Mouse (Mus musculus) ES-CJ7 (cell line): Measurements from ENCODE around the gene Mcrip2.
A peak's percentile ranks its signal among the peaks of the same experiment; 100 is the strongest.
"Not testable (repeated sequence)": the region's sequence is repeated elsewhere in the genome, so short reads cannot be mapped to it uniquely, and the experiment has no call there.

Source experiments
- DNase-seq: peaks from one replicate; pipeline ENCODE4 v3.0.0; 2011; ENCODE audit warnings: low read depth, low spot score

The Mcrip2 gene

DNA sequence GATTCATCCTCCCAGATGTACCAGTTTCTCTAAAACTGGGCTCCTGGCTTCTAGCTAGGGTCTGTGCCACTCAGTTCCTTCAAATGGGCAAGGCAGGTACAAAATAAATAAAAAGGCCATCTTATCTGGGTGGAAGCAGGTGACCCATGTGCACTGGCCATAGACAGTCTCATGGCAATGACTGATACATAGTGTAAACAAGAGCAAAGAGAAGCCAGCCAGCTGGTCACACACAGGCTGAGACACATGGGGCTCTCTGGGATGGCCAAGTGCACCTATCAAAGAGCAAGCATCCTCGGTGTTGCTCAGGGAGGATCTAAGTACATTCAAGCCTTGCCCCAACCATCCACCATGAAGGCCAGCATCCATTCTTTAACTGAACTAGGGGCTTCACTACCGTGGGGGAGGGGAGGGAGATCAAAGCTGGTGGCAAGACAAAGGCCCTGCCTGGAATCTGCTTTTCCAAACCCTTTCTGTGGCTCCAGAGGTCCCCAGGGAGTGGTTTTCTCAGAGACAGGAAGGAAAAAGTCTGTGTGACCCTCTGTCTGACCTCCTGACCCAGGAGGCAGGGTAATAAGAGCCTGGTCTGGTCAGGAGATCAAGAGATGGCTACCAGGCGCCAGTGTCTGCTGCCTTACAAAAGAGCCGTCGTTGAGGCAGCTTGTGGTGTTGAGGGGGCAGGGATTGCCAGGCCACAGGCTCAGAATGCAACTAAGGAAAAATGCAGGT is 12.5 kb upstream of the Mcrip2 start:
- peak; percentile 73 for DNase-seq

DNA sequence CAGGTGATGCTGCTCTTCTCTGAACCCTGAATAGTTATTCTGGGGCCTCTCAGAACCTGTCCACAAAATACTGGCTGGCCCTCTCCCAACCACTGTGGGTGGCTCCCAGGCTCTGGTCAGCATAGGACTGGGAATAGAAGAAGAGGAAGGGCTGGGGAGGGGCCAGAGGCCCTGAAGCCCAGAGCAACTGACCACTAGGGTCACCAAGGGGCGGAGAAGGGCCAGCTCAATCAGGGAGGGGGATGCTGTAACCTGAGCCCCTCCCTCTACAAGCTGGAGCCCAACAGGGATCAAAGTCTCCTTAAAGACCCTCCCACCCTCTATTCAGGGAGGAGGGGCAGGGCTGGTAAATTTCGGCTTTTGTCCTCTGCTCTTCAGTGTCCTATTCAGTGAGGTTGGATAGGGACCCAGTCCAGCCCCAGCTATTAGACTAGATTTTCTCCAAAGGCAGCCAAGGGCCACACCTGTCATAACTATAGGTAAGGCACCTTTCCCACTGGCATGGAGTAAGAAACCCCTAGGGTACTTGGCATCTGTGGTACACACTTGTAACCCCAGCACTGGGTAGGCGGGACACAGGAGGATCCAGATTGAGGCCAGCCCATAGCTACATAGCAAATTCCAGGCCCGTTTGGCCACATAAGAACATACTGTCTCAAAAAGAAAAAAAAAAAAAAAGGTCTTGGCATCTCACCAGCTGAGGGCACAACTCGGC is 11.8 kb upstream of the Mcrip2 start, which contains the start of gene Wfikkn1:
Wfikkn1 (minus strand) TSS at position 663 of the 715 bp plus-strand sequence.
- no peak for DNase-seq

DNA sequence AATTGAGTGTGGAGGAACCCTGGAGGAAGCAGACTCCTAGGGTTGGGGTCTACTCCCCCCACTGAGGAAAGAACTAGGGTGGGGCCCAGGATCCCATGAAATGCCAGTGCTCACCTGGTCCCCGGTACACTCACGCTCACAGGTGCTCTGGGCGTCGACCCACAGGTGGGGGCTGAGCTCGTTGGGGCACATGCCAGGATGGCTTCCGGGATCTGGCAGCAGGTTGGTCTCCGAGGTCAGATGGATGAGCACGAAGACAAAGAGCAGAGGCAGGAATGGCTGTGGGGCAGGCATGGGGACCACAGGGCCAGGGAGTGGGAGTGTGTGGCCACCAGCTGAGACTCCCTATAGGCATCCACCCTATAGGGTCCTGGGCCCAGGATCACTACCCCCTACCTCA is 11.2 kb upstream of the Mcrip2 start:
- no peak for DNase-seq

DNA sequence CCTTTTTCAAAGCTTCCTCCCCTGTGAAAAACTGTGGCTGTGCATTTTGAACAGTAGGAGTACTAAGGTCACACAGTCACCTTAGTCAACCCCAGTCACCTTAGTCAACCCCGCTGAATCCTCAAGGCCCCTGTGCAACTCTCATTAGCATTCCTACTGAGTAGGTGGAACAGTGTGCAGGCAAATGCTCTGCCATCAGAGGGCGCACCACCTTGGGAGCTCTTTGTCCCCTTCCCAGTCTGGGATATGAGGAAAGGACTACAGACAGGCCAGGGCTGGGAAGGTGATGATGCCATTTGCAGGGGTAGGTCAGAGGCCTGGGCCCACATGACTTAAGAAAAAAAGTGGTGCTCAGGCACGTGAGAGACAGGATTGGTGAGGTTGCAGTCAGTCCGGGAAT is 10.7 kb upstream of the Mcrip2 start:
- peak; percentile 90 for DNase-seq

DNA sequence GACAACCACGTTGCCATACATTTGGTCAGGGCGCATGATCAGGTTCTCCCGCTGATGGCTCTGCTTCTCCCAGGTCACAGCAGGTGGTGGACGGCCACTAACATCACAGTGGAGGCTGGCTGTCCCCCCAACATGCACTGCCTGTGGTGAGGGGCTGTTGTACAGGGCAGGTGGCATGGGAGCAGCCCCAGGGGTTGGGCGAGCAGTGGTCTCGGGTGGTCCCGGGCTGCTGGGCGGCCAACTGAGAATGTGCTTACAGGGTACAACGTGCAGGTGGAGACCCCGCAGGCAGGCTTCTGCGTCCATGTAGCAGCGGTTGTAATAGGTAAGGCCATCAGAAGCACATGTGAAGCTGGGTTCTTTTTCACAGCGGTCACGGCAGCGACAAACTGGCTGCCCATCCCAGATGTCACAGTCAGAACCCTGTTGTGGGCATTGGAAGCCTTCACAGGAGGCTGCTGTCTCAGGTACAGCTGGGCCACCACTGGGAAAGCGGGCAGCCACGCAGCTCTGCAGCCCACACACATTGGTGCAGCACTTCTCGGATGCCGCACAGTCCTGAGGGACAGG is 10.1 kb upstream of the Mcrip2 start:
- DNase-seq = no peak

DNA sequence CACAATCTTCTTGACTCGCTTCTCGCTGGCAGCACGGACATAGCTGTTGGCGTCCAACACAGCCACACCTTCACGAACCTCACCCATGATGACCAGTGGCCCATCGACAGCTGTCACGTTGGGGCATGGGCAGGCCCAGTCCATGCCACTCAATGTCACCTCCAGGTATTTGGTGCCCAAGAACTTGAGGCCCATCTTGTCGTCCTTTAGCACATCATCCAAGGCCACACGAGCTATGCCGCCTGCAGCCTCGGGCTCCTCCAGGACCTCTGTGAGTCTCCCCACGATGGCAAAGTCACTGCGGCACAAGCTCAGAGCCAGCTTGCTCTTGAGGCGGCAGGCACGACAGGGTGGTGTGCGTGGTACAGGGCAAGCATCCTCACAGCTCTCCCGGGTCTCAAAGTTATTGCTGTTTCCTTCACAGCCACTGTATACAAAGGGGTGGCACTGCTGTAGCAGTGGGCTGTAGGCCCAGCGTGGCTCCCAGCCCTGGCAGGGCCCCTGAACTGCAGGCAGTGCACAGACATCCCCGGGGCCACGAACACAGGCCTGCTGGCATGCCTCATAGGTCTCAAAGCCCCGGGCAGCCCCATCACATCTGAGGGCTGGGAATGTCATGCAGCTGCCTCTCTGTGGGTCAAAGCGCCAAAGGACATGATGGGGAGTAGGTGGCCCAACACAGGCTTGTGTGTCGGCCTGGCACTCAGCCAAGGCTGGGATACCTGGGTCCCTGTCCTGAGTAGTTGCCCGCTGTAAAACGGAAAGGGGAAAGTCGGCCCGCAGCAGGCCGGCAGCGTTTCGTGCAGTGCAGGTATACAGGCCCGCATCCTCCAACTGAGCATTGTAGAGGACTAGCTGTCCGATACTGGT is 9.4 kb upstream of the Mcrip2 start:
- DNase-seq = no peak

DNA sequence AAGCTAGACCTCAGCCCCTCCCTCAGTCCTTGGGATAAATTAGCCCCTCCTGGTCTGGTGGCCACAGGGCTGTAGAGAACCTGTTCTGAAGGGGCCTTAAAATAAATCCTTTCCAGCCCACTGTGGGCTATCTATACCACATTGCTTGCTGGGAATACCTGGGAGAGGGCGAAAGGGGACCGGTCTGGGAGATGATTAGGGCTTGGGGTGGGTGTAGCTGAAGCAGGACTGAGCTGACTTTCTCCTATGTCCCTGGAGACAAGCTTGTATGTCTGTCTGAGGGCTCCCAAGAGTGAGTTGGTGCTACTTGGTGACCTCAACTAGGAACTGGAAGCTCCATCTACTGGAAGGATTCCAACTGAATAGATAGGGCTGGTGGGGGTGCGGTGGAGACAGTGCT is 8.5 kb upstream of the Mcrip2 start:
- no peak for DNase-seq

DNA sequence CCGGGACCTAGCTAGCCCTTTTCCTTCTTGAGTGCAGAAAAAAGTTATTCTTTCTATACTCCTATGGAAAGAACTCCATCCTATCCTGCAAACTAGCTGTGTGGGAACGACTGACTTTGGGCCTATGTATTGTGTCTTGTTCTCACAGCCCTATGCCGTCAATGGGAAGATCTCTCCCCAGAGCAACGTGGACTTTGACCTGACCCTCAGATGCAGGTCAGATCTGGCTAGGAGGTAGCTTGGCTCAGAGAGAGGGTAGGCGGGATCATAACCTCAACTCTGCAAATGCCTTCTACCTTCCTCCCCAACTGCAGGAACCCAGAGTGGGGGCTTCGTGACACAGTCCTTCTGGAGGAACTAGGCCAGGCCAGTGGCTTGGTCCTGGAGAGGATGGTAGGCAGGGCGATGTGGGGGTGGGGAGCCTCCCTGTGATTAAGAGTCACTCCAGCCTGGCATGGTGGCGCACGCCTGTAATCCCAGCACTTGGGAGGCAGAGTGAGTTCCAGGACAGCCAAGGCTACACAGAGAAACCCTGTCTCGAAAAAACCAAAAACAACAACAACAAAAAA is 7.9 kb upstream of the Mcrip2 start:
- DNase-seq = no peak

DNA sequence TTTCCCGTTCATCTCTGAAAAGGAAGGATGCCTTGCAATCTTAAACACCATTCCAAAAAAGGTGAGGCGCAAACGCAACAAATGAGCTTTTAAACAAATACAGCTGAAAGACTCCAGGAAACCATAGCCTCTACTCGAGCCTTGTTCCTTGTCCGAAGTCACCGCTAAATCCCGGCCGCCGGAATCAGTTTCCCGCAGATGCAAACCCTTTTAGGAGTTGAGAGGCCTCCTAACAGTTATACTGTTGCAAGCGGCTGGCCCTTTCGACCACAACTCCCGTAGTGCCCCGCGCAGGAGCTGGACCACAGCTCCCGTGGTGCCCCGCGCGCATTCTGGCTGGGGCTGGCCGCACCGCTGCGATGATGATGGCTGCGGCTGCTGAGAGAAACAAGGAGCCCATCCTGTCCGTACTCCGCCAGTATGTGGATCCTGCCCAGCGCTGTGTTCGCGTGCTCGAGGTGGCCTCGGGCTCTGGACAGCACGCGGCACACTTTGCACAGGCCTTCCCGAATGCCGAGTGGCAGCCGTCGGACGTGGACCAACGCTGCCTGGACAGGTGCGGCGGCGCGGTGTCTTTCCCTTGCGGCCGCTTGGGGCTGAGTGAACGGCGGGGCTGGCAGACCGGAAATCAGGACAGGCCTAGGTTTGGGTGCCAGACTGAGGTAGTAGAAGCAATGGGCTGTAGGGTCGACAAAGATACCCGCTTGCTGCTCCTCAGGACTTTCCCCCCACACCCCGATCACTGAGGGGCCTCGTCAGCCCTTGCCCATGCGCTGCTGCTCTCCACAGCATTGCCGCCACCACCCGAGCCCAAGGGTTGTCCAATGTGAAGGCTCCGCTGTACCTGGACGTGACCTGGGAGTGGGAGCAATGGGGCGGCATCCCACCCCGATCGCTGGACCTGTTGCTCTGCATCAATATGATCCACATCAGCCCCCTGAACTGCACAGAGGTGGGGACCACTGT is 6.9 kb upstream of the Mcrip2 start:
- DNase-seq = peak; percentile 82

DNA sequence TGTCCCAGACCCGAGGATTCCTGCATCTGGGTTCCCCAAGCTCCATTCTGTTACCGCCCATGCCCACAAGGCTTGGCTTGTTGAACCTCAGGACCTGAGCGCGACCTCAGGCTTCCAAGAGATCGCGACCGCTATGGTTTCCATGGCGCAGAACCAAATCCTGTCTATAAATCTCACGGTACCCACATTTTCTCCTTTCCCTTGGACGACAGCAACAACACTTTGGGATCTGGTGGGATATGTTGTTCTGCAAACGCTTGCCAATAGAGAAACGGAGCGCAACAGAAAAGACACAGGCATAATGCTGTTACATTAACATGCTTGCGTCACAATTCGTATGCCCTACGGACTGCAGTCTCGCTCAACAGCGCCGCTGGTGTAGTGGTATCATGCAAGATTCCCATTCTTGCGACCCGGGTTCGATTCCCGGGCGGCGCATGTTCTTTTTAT is 6.2 kb upstream of the Mcrip2 start, which contains the start of gene Mettl26:
Mettl26 (plus strand) TSS at position 354 of the 450 bp plus-strand sequence.
- peak; percentile 87 for DNase-seq

DNA sequence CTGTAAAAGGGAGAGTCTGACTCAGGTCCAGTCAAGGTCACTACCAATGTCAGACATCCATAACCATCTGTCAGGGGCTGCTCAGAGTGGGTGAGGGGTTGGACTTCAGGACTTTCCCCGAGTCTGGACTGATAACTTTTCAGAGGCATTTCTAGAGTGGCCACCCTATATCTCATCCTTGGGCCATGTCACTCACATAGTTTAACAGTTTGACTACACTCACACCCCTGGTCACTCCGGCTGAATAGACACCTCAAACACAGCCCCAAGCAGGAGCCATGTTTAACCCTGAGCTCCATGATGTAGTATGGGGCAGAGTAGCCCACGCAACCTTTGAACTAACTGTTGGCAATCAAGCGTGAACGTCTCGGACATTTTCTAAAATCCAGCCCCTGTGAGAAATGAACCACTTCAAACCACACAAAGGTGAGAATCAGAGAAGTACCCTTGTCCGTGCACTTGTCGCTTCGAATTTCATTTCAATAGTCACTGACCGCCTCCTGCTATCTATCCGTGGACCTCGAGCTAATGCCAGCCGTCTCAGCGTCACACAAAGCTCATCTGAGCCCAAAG is 5.7 kb upstream of the Mcrip2 start:
- no peak for DNase-seq

DNA sequence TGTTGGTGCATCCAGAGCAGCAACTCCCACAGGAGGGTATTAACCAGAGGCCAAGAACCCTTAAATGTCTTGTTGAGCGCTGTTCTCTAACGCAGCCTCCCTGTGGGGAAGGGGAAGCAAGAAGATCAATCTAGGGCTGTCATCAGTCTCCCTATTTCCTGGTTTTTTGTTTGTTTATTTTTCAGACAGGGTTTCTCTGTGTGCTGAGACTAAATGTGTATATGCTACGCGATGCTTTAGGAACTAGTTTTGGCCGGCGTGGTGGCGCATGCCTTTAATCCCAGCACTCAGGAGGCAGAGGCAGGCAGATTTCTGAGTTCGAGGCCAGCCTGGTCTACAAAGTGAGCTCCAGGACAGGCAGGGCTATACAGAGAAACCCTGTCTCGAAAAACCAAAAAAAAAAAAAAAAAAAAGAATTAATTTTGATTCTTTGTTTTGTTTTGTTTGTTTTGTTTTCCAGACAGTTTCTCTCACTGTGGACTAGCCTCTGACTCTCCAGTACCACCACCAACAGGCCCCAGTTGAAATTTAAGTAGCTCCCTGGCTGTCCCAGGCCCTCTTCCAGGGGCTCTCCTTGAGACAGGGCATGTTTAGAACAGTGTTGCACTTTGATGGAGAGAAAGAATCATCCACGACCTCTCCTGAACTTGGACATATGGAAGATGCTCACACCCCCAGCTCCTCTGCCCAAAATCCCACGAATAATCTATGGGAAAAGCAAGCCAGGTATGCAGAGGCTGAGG is 5.0 kb upstream of the Mcrip2 start:
- DNase-seq = no peak

DNA sequence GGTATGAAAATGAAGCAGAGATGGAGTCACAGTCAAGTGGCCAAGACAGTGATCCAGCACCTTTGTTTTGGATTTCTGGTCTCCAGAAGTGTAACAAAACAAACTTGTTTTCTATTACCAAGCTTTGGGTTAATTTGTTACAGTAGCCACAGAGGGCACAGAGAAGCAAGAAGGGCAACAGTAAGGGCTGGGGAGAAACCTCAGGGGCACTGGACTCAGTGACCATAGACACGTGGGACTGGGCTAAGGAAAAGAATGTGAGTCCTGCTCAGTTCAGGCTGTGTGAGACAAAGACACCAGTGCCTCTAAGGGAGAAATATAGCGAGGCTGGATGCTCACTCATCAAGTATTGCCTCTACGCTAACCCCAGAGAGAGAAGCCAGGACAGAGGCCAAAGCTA is 4.1 kb upstream of the Mcrip2 start:
- DNase-seq = no peak

DNA sequence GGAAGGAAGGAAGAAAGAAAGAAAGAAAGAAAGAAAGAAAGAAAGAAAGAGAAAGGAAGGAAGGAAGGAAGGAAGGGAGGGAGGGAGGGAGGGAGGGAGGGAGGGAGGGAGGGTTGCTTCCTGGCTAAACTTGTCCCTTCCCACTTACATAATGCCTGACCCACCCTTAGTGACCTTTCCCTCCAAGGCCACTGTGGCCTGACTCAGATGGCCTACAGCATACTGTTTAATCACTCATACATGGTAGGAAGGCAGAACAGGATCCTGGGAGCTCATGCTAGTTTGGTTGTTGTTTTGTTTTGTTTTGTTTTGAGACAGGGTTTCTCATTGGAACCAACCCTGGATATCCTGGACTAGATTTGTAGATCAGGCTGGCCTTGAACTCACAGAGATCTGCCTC is 3.0 kb upstream of the Mcrip2 start:
- not testable (repeated sequence) for DNase-seq

DNA sequence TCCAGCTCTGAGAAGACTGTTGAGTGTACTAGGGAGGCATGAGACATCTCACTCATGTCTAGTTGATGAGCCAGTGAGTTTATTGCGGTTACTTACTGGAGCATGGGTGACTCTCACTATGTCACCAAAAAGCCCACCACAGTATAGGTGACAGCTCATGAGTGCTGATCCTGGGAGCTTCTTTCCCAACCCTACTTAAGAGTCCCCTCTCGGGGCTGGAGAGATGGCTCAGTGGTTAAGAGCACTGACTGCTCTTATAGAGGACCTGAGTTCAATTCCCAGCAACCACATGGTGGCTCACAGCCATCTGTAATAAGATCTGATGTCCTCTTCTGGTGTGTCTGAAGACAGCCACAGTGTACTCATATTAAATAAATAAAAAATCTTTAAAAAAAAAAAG is 1.4 kb upstream of the Mcrip2 start:
- no peak for DNase-seq

DNA sequence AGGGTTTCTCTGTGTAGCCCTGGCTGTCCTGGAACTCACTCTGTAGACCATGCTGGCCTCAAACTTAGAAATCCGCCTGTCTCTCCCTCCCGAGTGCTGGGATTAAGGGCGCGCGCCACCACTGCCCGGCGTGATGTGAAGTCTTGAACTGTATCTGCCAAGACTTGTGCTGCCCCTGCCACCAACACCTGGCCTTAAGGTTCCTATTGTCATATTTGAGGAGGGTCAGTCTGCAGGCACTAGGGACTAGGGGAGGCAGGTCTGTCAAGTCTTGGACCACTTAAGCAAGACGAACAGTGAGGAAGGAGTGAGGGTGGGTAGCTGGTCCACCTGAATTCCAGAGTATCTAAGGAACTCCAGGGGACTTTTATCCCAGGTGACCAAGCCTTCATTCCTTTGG is 934 bp upstream of the Mcrip2 start:
- no peak for DNase-seq

DNA sequence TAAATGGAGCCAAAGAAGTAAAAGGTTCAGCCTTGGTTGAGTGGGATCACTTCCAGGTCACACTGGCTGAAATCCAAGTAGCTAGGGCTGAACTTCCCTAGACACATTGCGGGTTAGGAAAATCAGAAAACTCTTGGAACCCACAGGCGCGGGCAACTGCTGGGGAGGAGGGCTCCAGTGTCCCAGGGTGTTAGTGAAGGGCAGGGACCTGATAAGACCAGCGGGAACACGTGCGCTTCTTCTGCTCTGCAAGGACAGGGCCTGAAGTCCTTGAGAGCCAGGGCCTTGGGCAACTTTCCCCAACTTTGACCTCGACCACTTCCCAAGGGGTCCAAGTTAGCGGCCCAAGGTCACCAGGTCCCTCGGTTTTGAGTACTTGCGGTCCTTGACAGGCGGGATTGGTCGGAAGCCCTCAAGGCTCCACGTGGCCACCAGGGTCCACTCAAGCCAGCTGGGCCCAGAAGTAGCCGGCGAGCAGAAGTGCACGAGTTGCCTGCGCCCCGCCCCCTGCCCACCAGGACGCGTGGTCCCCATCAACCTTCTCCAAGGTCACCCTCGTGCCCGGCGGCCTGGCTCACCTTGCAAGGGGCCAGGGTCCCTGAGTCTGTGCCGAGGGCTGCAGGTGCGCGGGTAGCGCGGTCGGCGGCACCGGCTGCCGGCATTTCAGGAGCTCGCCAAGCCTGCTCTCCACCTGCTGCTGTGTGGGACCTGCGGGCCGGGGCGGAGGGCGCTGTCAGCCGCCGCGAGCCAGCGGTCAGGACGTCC is 546 bp downstream of the Mcrip2 start:
- DNase-seq = no peak

DNA sequence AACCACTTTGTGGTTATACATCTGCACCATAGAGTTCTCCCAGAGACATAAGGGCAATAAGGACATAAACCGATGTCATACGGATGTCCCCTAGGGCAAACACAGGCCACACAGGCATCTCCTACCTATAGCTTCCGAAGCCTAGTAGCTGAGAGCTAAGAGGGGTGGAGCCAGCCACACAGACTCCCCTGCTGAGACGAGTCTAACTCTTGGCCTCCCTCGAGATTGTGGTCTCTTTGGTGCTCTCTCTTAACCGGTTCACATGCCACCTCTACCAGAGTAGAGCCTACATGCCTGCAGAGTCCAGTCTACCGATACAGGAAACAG is 1.1 kb downstream of the Mcrip2 start:
- DNase-seq = peak; percentile 47

DNA sequence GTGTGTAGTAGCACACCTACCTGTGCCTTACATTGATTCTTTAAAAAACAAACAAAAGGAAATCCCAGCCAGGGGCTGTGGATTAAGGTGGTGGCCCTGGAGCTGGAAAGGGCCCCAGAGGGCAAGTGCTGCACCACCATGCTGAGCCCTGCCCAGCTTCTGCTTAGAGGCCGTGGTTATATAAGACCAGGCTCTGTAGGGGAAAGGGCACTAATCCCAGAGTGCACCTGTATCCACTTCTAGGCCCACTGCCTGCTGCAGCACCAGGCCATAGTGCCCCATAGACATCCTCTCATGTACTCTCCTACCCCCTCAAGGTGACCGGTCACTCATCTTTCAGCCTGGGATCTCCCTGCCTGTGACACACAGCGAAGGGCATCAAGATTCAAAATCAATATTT is 2.4 kb downstream of the Mcrip2 start:
- DNase-seq = no peak
